Mouse (Mus musculus) liver, postnatal 0 days (tissue): ENCODE measurements around the gene Id2. TPM values are rescaled to one million over a fixed set of nuclear protein-coding genes. Genes with fewer than 3 reads are reported as not detected.

Experiments used
- ATAC-seq: fragments of 200-750 bp; cut with Nextera tagmentation; 2 replicates; pipeline ENCODE4 v1.8.0; 2017; ENCODE audit warnings: mild to moderate bottlenecking, moderate library complexity
- DNase-seq: peaks from one replicate; pipeline ENCODE4 v3.0.0-alpha.2; 2016
- H3K27ac ChIP-seq: fragments of 300-500 bp; sonication (generic); 2 replicates; pipeline ENCODE4 v1.5.1; 2014; ENCODE audit warnings: antibody characterized with exemption, moderate library complexity, mild to moderate bottlenecking, low read depth
- H3K27me3 ChIP-seq: fragments of 300-500 bp; sonication (generic); 2 replicates; pipeline ENCODE4 v1.6.1; 2014; ENCODE audit warnings: low read length, control low read depth, mixed read lengths; ENCODE audit not compliant: insufficient read depth
- H3K36me3 ChIP-seq: fragments of 300-500 bp; sonication (generic); replicated peaks from 2 replicates; pipeline ENCODE4 v1.6.1; 2014; ENCODE audit warnings: mild to moderate bottlenecking, control low read depth, low read length, moderate library complexity, mixed read lengths; ENCODE audit not compliant: insufficient read depth
- H3K4me1 ChIP-seq: fragments of 300-500 bp; sonication (generic); 2 replicates; pipeline ENCODE4 v1.6.1; 2014; ENCODE audit warnings: antibody characterized with exemption, mild to moderate bottlenecking, control low read depth; ENCODE audit not compliant: insufficient read depth
- H3K4me2 ChIP-seq: fragments of 300-500 bp; sonication (generic); 2 replicates; pipeline ENCODE4 v1.6.1; 2014; ENCODE audit warnings: low read depth, mild to moderate bottlenecking, low read length, moderate library complexity, mixed read lengths
- H3K4me3 ChIP-seq: fragments of 300-500 bp; sonication (generic); 2 replicates; pipeline ENCODE4 v1.5.1; 2014; ENCODE audit warnings: low read depth, low read length
- H3K9ac ChIP-seq: fragments of 300-500 bp; sonication (generic); replicated peaks from 2 replicates; pipeline ENCODE4 v1.6.1; 2014; ENCODE audit warnings: mild to moderate bottlenecking, moderate library complexity
- H3K9me3 ChIP-seq: fragments of 300-500 bp; sonication (generic); 2 replicates; pipeline ENCODE4 v1.6.1; 2016; ENCODE audit warnings: mild to moderate bottlenecking, control low read depth, low read length, mixed read lengths
- CTCF ChIP-seq: sonication (generic); IDR thresholded peaks from 2 replicates; pipeline ENCODE4 v1.5.1; 2016; ENCODE audit warnings: antibody characterized with exemption, low read depth
- EP300 ChIP-seq: IDR thresholded peaks from 2 replicates; pipeline ENCODE4 v1.6.1; 2016; ENCODE audit warnings: antibody characterized with exemption, low read depth, mild to moderate bottlenecking
- WGBS: fragments of 180-500 bp; shearing (Covaris S2); extraction: QIAGEN DNeasy Blood & Tissue Kit; methylation state at CpG from one replicate; pipeline ENCODE4 v1.1.7; 2014; ENCODE audit not compliant: insufficient replicate concordance; 5-methylcytosine and 5-hydroxymethylcytosine counted together
- polyA plus RNA-seq: library from polyadenylated mRNA; unstranded; fragments of >200 nt; fragmentation: Nextera tagmentation; extraction: Ambion mirVana; gene quantifications from 2 replicates; pipeline ENCODE4 v1.2.1, GENCODE M21; 2015

Id2 gene
- polyA plus RNA-seq, 1 experiment from 2014 or later, result 245 TPM

DNA sequence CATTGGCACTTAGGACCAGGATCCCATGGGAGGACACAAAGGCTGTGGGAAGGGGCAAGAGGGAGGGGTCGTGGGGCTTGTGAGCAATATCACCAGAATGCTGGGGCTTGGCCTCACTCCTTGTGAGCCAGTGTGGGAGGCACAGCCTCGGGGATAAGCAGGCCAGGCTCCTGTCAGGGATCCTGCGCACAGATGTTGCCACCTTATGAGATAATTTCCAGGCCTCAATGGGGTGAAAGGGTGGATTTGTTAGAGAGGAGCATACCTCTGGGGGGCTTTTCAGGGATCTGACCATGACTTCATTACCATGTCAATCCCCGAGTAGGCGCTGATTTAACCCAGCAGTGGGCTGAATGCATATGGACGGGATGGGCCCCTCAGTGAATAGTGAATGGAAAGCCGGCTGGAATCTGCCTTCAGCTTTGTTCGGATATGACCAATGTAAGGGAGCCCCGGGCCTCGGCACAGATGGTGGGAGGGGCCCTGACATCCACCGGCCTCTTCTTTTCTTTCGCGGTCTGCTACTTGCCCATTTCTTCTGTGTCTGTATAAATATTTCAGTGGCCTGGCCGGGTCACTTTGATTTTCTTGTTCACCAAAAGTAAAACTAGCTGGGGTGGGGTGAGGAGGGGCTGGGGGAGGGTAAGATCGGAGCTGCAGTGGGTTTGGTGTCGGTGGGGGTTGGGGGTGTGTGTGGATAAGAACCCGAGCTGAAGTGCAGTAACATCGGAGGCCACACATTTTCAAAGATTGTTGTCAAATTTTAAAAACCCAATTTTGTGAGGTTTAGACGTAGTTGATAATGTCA lies 27.7 kb upstream of the Id2 start:
- 64% methylated on average over 19 of the region's 19 CpGs for WGBS
- H3K4me2 ChIP-seq, result no peak overlapping the region
- DNase-seq (no peak), ATAC-seq (no peak)
- H3K27ac ChIP-seq, result no peak overlapping the region
- H3K4me3 ChIP-seq, result no peak overlapping the region
- H3K36me3 ChIP-seq, result no peaks in the 10 kb centered on the region
- TF ChIP-seq CTCF, result no peak
- TF ChIP-seq EP300, result no peak
- no peak overlapping the region for H3K9ac ChIP-seq
- 0 out of 2 replicates have a peak, but pooled peaks cover 3% of the 10 kb centered on the region for H3K9me3 ChIP-seq
- H3K4me1 ChIP-seq, result peaks cover 12% of the 10 kb centered on the region
- no peaks in the 10 kb centered on the region for H3K27me3 ChIP-seq

DNA sequence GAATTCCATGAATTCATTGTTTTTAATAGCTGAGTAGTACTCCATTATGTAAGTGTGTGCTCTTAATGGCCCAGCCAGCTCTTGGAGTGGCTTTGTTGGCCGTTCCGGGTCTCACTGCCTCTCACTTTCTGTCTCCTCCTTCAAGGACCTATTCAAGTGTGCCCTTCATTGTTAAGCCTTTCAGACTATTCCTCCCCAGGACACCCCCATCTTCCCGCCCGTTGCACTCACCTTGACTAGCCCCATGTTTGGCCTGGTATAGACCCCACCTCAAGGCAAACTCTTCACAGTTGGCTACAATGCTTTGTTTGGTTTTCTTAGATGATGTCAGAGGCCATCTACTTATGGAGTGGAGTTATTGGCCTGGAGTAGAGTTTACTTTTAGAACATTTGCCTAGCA lies 23.8 kb upstream of the Id2 start:
- ATAC-seq, result no peak

DNA sequence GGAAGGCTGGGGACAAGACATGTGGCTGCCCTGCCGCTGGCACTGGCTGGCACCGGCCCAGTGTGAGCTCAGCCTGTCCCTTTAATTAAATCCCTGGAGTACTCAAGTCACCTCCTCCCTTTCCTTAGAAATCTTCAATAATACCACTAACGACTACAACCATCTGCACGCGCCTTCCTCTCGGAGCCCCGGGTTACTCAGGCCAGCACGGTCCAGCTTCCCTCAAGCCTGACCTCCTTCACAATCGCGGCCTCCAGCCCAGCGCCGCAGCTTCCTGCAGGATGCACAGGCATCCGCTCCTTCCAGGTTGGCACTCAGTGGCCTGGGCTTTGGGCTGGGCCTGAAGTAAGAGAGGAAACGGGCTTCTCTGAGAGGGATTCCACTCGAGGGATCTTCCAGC lies 22.3 kb upstream of the Id2 start:
- DNase-seq, result peak; percentile 58
- Histone ChIP-seq H3K4me1 (no peaks in the 10 kb centered on the region), H3K9me3 (0 out of 2 replicates have a peak, but pooled peaks cover 3% of the 10 kb centered on the region), H3K36me3 (no peaks in the 10 kb centered on the region), H3K4me3 (no peak overlapping the region), H3K27me3 (no peaks in the 10 kb centered on the region), H3K27ac (no peak overlapping the region), H3K4me2 (no peak overlapping the region), H3K9ac (no peak overlapping the region)
- peak; percentile 82 for ATAC-seq
- TF ChIP-seq CTCF, result no peak
- TF ChIP-seq EP300, result peak; percentile 72; the same call in 1 of the 2 replicates
- 33% methylated on average over 15 of the region's 15 CpGs for WGBS

More for the DNA sequence above, 23.8 kb upstream of the Id2 start:
- H3K9me3 ChIP-seq, result 0 out of 2 replicates have a peak, but pooled peaks cover 3% of the 10 kb centered on the region
- no peak overlapping the region for H3K4me3 ChIP-seq
- TF ChIP-seq CTCF (no peak), EP300 (no peak)
- no peak overlapping the region for H3K9ac ChIP-seq
- H3K4me2 ChIP-seq, result no peak overlapping the region
- no peaks in the 10 kb centered on the region for H3K4me1 ChIP-seq
- no peak overlapping the region for H3K27ac ChIP-seq
- H3K36me3 ChIP-seq, result no peaks in the 10 kb centered on the region
- no peak for DNase-seq
- WGBS, result 90% methylated on average over 4 of the region's 4 CpGs
- no peaks in the 10 kb centered on the region for H3K27me3 ChIP-seq

DNA sequence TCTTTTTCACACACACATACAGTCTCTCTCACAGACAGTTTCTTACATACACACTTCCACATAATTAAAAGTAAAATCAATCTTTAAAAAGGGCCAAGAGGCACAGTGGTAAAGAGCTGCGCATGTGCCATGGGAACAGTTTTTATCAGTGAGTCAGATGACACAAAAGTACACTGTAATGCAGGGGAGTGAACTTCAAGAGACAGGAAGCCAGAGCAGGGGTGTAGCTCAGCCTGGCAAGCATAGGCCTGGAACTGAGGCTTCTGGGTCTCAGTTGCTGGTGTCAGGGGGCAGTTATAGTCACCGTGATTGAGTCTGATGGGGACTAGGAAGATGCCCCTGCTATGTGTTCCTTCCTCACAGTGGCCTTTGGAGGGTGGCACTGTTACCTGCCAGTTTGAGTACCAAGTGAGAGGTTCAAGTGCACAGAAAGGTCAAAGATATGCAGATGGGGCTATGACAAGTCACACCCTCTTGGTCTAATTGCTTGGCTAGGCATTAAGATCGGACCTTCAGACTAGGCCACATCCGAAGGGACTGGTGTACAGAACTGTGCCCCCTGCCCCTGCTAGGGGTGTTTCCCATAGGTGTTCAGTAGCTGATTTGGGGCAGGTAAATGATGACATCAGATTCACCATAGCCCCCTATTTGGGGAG lies 21.0 kb upstream of the Id2 start:
- Histone ChIP-seq H3K4me2 (no peak overlapping the region), H3K9me3 (0 out of 2 replicates have a peak, but pooled peaks cover 2% of the 10 kb centered on the region), H3K9ac (no peak overlapping the region), H3K36me3 (no peaks in the 10 kb centered on the region), H3K4me1 (no peaks in the 10 kb centered on the region), H3K27me3 (no peaks in the 10 kb centered on the region), H3K27ac (no peak overlapping the region), H3K4me3 (no peak overlapping the region)
- no peak for DNase-seq
- 57% methylated on average over 4 of the region's 4 CpGs for WGBS
- ATAC-seq, result no peak
- TF ChIP-seq EP300 (no peak), CTCF (no peak)

DNA sequence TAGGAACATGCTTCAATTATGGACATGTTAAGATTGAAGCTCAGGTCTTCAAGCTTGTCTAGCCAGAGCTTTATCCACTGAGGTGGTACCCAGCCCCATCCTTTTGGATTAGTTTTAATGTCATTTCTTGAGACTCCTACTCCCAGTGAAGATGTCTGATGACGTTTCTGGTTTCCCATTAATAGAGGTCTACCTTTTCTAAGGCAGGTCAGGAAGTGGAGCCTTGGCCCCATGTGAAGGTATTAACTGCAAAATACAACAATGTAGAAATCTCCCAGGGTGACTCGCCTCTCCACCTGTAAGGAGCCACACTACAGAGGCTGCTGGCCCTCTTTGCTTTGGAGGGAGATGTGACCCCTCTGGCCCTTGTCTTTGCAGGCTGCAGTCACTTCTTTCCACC lies 19.2 kb upstream of the Id2 start:
- Histone ChIP-seq H3K27ac (no peak overlapping the region), H3K9me3 (no peaks in the 10 kb centered on the region), H3K4me2 (no peak overlapping the region), H3K4me3 (no peak overlapping the region), H3K36me3 (no peaks in the 10 kb centered on the region), H3K4me1 (0 out of 2 replicates have a peak, but pooled peaks cover 2% of the 10 kb centered on the region), H3K9ac (no peak overlapping the region), H3K27me3 (no peaks in the 10 kb centered on the region)
- TF ChIP-seq EP300, result no peak
- TF ChIP-seq CTCF, result no peak
- DNase-seq (no peak), ATAC-seq (no peak)
- WGBS, result 69% methylated on average over 2 of the region's 2 CpGs

DNA sequence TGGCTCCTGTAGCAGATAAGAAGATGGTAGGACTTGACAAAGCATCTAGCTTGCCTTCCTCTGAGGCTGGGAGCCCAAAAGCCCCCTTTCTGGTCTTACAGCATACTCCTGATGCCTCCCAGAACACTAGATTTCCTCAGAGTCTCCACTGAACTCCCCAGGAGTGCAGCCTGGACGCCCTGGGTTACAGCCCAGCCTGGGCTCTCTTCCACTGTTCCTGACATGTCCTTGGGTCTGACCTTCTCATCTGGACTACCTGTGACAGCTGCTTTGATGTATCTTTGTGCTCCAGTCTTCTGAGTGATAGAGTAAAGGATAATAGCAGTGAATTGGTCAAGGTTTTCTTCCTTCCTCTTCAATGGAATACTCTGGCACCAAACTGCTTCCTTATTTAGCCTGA lies 17.5 kb upstream of the Id2 start:
- H3K36me3 ChIP-seq, result no peaks in the 10 kb centered on the region
- no peak overlapping the region for H3K27ac ChIP-seq
- no peak overlapping the region for H3K9ac ChIP-seq
- TF ChIP-seq CTCF (no peak), EP300 (no peak)
- no peaks in the 10 kb centered on the region for H3K27me3 ChIP-seq
- ATAC-seq, result no peak
- H3K9me3 ChIP-seq, result no peaks in the 10 kb centered on the region
- 73% methylated on average over 1 of the region's 1 CpGs for WGBS
- H3K4me3 ChIP-seq, result no peak overlapping the region
- no peak for DNase-seq
- peaks cover 11% of the 10 kb centered on the region for H3K4me1 ChIP-seq
- no peak overlapping the region for H3K4me2 ChIP-seq
